Mouse (Mus musculus) spleen, adult 2 months (tissue): ENCODE measurements around the gene Apobec2.

Source experiments
- CTCF ChIP-seq: fragments of 200-500 bp; IDR thresholded peaks from 2 replicates; pipeline ENCODE4 v1.5.1; 2011; ENCODE audit warnings: mild to moderate bottlenecking, inconsistent platforms; ENCODE audit not compliant: insufficient read depth, insufficient read length, insufficient replicate concordance; ENCODE audit errors: extremely low read depth
- POLR2A ChIP-seq: fragments of 200-500 bp; IDR thresholded peaks from 2 replicates; pipeline ENCODE4 v1.6.1; 2011; ENCODE audit warnings: low read depth, low read length, inconsistent platforms

- TF ChIP-seq POLR2A = no peak
- no peak for TF ChIP-seq CTCF
Observed at GRCm38 (mm10) chr17:48417521-48417920, 15.2 kb downstream of the Apobec2 start.
